Comparison of ENCODE assay signal across 14 mouse cellular contexts in the genomic region with DNA sequence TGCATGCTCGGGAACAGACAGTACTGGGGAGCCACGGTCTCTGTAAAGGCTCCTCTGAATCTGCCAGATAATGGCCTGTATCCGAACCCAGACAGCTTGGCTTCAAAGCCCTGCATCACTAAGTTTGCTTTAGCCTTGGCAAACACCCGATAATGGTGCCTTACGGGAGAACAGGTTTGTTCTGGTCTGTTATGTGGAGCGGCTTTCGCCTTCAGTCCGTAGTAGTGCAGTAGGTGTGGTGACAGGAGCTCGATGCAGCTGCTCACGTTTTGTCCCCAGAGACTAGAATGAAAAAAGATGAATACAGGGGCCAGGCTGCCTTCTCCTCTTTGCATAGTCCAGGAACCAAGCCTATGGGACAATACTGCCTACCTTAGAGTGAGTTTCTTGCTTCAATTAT.
DNase-seq lines count a peak whose midpoint lies in the region; ATAC-seq and TF ChIP-seq lines count a peak whose summit lies in the region.
"Had no signal": no experiment of that assay in that cellular context is flagged by ENCODE, and none has a peak within 500 bp of the region (broad histone marks: within the 10 kb centered on the region; RNA-seq: fewer than 3 reads in every experiment).

No protein-coding gene starts in this region.

- no peak overlapping the region for H3K9ac ChIP-seq in midbrain, postnatal 0 days (replicated peaks; ENCODE audit: low read length, poor library complexity, severe bottlenecking)
- H3K9ac ChIP-seq in intestine, embryonic 14.5 days (ENCODE audit: low read length), result no peak overlapping the region
- no peak overlapping the region for H3K9ac ChIP-seq in stomach, embryonic 16.5 days (ENCODE audit: low read length)
- H3K9ac ChIP-seq: liver, embryonic 13.5 days had no signal

- no peaks in the 10 kb centered on the region for H3K9me3 ChIP-seq in heart, embryonic 10.5 days
- no peaks in the 10 kb centered on the region for H3K9me3 ChIP-seq in midbrain, embryonic 10.5 days (replicated peaks)
- no peaks in the 10 kb centered on the region for H3K9me3 ChIP-seq in midbrain, postnatal 0 days (ENCODE audit: low read length)
- no peaks in the 10 kb centered on the region for H3K9me3 ChIP-seq in intestine, embryonic 14.5 days (ENCODE audit: control insufficient read depth, low read length)
- H3K9me3 ChIP-seq in stomach, embryonic 16.5 days (replicated peaks; ENCODE audit: control insufficient read depth, low read length), result no peaks in the 10 kb centered on the region
- H3K9me3 ChIP-seq: liver, embryonic 13.5 days had no signal

- no peak overlapping the region for H3K4me2 ChIP-seq in midbrain, postnatal 0 days (ENCODE audit: low read depth, low read length, poor library complexity, severe bottlenecking)
- no peak overlapping the region for H3K4me2 ChIP-seq in intestine, embryonic 14.5 days (ENCODE audit: low read length)
- no peak overlapping the region for H3K4me2 ChIP-seq in stomach, embryonic 16.5 days (ENCODE audit: low read depth, low read length)
- H3K4me2 ChIP-seq: liver, embryonic 13.5 days had no signal

- intact Hi-C loops in heart, postnatal 36 days (cut with DNase I), result no loop called here
- intact Hi-C loops in left cerebral cortex, postnatal 25 days (cut with DNase I), result no loop called here

- peak overlapping the region; percentile 50 for H3K27ac ChIP-seq in heart, embryonic 10.5 days
- 0 out of 2 replicates have a peak overlapping the region, but pooled peaks have one; percentile 19 for H3K27ac ChIP-seq in midbrain, embryonic 10.5 days (replicated peaks)
- H3K27ac ChIP-seq in midbrain, postnatal 0 days (ENCODE audit: low read depth, low read length), result no peak overlapping the region
- H3K27ac ChIP-seq in intestine, embryonic 14.5 days (ENCODE audit: low read depth), result 0 out of 2 replicates have a peak overlapping the region, but pooled peaks have one; percentile 77
- 0 out of 2 replicates have a peak overlapping the region, but pooled peaks have one; percentile 35 for H3K27ac ChIP-seq in stomach, embryonic 16.5 days (ENCODE audit: low read length)
- H3K27ac ChIP-seq: gastrocnemius, adult 2 months; liver, embryonic 13.5 days had no signal

- 74% methylated on average over 10 of the region's 10 CpGs for WGBS in heart, embryonic 10.5 days
- WGBS in midbrain, embryonic 10.5 days, result 85% methylated on average over 10 of the region's 10 CpGs
- 74% methylated on average over 10 of the region's 10 CpGs for WGBS in midbrain, postnatal 0 days
- WGBS in intestine, embryonic 14.5 days, result 62% methylated on average over 10 of the region's 10 CpGs
- 56% methylated on average over 10 of the region's 10 CpGs for WGBS in stomach, embryonic 16.5 days

- H3K27me3 ChIP-seq in heart, embryonic 10.5 days (ENCODE audit: insufficient read depth, poor library complexity, severe bottlenecking), result no peaks in the 10 kb centered on the region
- peaks cover 25% of the 10 kb centered on the region for H3K27me3 ChIP-seq in midbrain, embryonic 10.5 days (ENCODE audit: low read depth, poor library complexity, severe bottlenecking)
- H3K27me3 ChIP-seq in midbrain, postnatal 0 days (ENCODE audit: insufficient read depth, low read length), result no peaks in the 10 kb centered on the region; the same call in 1 of the 2 replicates
- no peaks in the 10 kb centered on the region for H3K27me3 ChIP-seq in intestine, embryonic 14.5 days (replicated peaks; ENCODE audit: control insufficient read depth, insufficient read depth, low read length)
- no peaks in the 10 kb centered on the region for H3K27me3 ChIP-seq in stomach, embryonic 16.5 days (ENCODE audit: control insufficient read depth, insufficient read depth, low read length)
- H3K27me3 ChIP-seq: liver, embryonic 13.5 days had no signal

- H3K4me3 ChIP-seq in heart, embryonic 10.5 days, result no peak overlapping the region
- H3K4me3 ChIP-seq in midbrain, embryonic 10.5 days, result no peak overlapping the region
- H3K4me3 ChIP-seq in midbrain, postnatal 0 days (ENCODE audit: low read depth, low read length), result no peak overlapping the region
- H3K4me3 ChIP-seq in intestine, embryonic 14.5 days (ENCODE audit: low read depth, low read length), result no peak overlapping the region
- H3K4me3 ChIP-seq in stomach, embryonic 16.5 days (replicated peaks; ENCODE audit: low read length), result no peak overlapping the region
- H3K4me3 ChIP-seq: erythroblast, embryonic 14.5 days; gastrocnemius, adult 2 months; liver, embryonic 13.5 days had no signal

- no peak for TF ChIP-seq CTCF in midbrain, postnatal 0 days (IDR thresholded peaks at IDR 0.05)

- no peak for ATAC-seq in midbrain, postnatal 0 days (ENCODE audit: low FRiP score)
- 0 out of 2 replicates have a peak, but pooled peaks have one; percentile 30 for ATAC-seq in intestine, embryonic 14.5 days (replicated peaks; ENCODE audit: low FRiP score, low TSS enrichment, low read depth)
- ATAC-seq in stomach, embryonic 16.5 days (ENCODE audit: insufficient read depth, low FRiP score), result peak; percentile 61; the same call in 1 of the 2 replicates

- no peaks in the 10 kb centered on the region for H3K36me3 ChIP-seq in heart, embryonic 10.5 days
- H3K36me3 ChIP-seq in midbrain, embryonic 10.5 days, result no peaks in the 10 kb centered on the region
- no peaks in the 10 kb centered on the region for H3K36me3 ChIP-seq in midbrain, postnatal 0 days (ENCODE audit: insufficient read depth, low read length)
- no peaks in the 10 kb centered on the region for H3K36me3 ChIP-seq in intestine, embryonic 14.5 days (ENCODE audit: control insufficient read depth, insufficient read depth, low read length)
- H3K36me3 ChIP-seq in stomach, embryonic 16.5 days (ENCODE audit: control insufficient read depth, insufficient read depth, low read length), result no peaks in the 10 kb centered on the region
- H3K36me3 ChIP-seq: liver, embryonic 13.5 days had no signal

- DNase-seq in heart, embryonic 10.5 days (ENCODE audit: low spot score), result no peak
- no peak for DNase-seq in heart, postnatal 36 days
- DNase-seq in midbrain, embryonic 10.5 days (ENCODE audit: low spot score), result no peak
- no peak for DNase-seq in midbrain, postnatal 0 days (ENCODE audit: low spot score)
- no peak for DNase-seq in intestine, embryonic 14.5 days (ENCODE audit: low spot score)
- DNase-seq in right cerebral cortex, adult 2 months (ENCODE audit: low spot score in 2 of 2), result no peak
- no peak for DNase-seq in left cerebral cortex, postnatal 25 days (ENCODE audit: low spot score in 2 of 2)
- DNase-seq: adrenal gland, postnatal 25 days; gastrocnemius, adult 2 months; liver, embryonic 13.5 days; right cerebral cortex, postnatal 14 days; thymus, postnatal 4 days had no signal

- peaks cover 28% of the 10 kb centered on the region for H3K4me1 ChIP-seq in heart, embryonic 10.5 days
- H3K4me1 ChIP-seq in midbrain, embryonic 10.5 days, result peaks cover 22% of the 10 kb centered on the region
- no peaks in the 10 kb centered on the region for H3K4me1 ChIP-seq in midbrain, postnatal 0 days (ENCODE audit: insufficient read depth, low read length)
- H3K4me1 ChIP-seq in intestine, embryonic 14.5 days (replicated peaks; ENCODE audit: control insufficient read depth, insufficient read depth, low read length), result peaks cover 20% of the 10 kb centered on the region
- H3K4me1 ChIP-seq in stomach, embryonic 16.5 days (ENCODE audit: control insufficient read depth, insufficient read depth, low read length), result peaks cover 26% of the 10 kb centered on the region
